Mouse (Mus musculus) erythroid progenitor cell, adult 5-6 weeks (primary cell): ENCODE data around the gene Sox13. TPM values are rescaled to one million over a fixed set of nuclear protein-coding genes. Genes with fewer than 3 reads are reported as not detected.

ENCODE experiments used
- ATAC-seq: replicated peaks from 2 replicates; pipeline ENCODE4 v1.8.0; 2016; ENCODE audit warnings: moderate number of reproducible peaks, mild to moderate bottlenecking, moderate TSS enrichment, inconsistent platforms; ENCODE audit not compliant: poor library complexity, low FRiP score, severe bottlenecking
- total RNA-seq, 2 experiments: library from RNA; stranded (forward) in 1 of 2; stranded (reverse) in 1 of 2; fragments of 150-400 nt in 1 of 2; fragments of 186-747, 209-891 nt in 1 of 2; gene quantifications; 2 replicates each; pipeline versions ENCODE4 v1.2.3 to v1.2.4; 2015 to 2017; ENCODE audit warnings: low replicate concordance in 2 of 2

The Sox13 gene
- total RNA-seq, 2 experiments from 2014 or later: 3.4 TPM; not detected in 1

DNA sequence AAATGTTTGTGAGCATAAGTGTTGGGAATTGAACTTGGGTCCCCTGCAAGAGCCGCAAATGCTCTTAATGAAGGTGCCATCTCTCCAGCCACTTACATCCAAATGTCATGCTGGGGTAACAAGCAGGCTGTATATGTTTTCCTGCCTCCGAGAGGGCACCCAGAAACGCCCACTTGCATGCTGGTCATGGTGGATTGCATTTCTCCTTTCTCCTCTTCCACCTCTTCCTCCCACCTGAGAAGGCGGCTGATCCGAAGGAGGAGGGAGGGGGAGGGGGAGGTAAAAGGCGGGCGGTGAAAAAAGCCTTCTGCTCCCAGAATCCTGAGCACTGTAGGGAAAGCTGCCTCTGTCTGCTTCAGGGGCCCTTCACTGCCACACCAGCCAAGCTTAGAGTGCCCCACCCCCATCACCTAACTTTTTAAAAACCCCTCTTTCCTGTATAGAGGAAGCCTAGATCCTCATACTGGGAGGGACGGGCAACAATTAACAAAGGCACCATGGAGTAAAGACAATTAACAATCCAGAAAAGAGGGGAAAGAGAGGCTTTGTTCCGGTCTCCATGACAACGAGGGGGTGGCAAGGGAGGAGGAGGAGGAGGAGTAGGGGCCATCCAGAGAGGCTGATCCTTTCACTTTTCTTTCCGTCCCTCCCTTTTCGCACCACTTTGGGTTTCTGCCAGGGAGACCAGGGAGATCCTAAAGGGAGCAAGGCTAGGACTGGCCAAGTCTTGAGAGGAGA lies 10.0 kb upstream of the Sox13 start:
- no peak for ATAC-seq

DNA sequence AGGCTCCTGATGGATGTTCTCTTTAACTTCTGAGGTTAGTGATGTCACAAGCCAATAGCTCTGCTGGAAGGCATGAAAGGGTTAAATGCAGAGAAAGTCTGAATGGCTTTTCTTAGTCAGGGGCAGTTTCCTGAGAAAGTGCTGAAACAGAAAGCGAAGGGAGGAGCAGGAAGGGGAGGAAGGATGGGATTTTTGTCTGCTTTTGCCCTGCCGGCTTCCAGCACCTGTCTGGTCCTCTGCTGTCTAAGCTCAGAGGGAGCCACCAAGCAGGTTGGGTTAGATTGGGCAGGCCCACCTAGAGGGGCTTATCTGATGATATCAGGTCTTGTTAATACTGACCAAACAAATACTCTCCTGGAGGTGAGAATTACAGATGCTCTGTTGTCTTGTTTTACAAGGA lies 8.4 kb upstream of the Sox13 start:
- ATAC-seq: no peak

DNA sequence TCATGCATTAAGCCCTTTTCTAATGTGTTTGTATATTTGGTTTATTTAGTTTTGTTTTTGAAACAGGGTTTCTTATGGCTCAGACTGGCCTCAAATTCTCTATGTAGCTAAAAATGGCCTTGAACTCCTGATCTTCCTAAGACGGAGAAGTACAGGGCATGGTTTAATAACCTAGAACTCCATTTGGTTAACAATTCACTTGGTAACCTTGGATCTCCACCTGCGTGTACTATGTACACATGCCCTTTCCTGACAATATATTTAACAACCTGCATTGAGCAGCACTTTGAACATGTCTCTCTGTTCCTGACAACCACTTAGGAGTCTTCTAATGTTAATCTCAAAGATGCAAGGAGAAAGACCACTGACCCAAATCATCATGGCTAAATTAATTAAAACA lies 7.0 kb upstream of the Sox13 start:
- ATAC-seq: no peak

DNA sequence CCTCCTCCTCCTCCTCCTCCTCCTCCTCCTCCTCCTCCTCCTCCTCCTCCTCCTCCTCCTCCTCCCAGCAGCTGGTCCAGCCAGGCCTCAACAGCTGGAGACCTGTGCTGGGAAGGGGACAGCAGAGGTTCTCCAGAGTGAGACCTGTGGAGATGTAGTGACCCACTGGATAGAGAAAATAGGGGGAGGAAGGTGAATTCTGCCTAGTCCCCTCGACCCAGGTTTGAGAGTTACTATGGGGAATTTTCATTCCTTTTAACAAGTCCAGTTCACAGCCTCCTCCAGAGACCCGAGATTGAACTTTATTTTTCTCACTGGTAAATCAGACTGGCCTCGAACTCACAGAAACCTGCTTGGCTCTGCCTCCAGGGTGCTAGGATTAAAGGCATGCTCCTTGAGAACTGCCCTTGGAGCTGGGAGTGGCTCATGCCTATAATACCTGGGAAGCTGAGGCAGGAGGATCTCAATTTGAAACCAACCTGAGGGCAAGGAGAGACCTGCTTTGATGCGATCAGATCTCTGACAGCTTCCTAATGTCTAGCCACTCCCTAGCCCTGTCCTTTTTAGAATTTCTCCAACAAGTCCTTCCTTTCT lies 467 bp upstream of the Sox13 start:
- ATAC-seq: no peak

DNA sequence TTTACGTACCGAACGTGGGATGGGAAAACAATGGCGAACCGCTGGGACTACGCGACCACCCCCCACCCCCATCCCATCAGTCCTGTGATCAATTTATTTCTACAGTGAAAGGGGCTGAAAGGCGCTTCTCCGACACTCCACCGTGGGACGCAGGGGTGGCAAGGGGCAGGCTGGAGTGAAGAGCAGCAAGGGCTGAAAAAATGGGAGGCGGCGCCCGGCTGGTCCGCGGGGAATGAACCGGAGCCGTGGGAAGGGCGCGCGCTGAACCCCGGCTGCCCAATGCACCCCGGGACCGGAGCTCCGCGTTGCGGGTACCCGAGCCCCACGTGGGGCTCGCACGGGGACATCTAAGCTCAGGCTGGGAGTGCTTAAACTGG lies 1.0 kb downstream of the Sox13 start:
- no peak for ATAC-seq

DNA sequence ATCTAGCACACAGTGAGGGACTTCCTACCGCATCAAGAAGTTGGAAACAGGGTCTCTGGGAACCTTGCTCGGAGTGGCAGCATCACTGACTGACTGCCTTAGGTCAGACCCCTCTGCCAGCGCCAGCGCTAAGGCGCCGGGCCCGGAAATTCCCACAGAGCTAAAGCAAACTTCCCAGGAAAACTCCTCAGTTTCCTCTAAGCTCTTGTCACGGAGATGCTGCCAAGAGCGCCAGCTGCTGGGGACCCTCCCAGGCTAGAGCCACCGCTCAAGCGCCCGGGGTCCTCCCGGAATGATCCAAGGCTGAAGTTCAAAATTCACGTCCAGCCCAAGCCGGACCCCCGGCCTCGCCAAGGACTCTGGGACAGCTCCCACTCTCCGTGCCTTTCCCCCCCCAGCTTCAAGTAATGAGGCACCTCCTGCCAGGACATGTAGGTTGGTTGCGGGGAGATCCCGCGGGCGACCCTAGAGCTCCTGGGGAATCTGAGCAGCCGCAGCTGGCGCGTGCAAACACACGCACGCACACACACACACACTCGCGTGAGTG lies 1.5 kb downstream of the Sox13 start:
- no peak for ATAC-seq

DNA sequence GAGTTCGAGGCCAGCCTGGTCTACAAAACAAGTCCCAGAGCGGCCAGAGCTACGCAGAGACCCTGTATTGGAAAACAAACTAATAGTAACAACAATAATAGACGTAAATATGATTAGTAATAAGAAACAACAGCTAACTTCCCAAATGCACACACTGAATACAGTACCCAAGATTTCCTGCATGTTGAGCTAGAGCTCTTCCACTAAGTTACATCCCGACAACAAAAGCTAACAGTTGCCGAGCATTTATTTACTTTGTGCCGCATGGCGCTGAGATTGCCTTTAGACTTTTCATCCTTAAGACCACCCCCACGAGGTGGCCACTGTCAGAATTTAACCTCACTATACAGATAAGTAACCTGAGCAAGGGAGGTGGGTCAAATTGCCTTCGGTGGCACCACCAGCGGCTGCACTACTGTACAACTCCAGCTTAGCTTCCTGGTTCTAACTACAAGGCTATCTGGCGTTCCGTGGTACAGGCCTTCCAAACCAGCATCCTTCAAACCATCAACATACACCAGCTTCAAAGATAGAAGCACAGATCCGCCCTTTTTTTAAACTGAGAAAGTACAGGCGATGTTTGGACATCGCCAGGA lies 2.1 kb downstream of the Sox13 start:
- ATAC-seq: no peak

DNA sequence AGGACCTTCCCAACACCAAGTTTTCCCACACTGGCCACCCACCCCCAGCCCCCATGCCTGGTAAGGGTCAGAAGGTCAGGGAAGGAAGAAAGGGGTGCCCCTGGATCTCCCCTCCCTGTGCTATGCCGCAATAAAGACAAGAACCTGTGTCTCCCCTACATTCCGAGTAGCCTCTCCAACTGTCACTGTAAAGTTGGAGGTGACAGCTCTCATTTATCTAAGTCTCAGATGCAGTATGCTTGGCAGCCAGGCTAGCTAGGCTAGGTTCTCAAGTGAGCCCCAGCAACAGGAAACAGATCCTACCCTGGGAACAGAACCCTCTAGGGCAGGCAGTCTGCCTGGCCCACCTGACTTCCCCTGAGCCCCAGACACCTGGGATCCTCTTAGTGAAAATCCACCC lies 3.1 kb downstream of the Sox13 start:
- no peak for ATAC-seq

DNA sequence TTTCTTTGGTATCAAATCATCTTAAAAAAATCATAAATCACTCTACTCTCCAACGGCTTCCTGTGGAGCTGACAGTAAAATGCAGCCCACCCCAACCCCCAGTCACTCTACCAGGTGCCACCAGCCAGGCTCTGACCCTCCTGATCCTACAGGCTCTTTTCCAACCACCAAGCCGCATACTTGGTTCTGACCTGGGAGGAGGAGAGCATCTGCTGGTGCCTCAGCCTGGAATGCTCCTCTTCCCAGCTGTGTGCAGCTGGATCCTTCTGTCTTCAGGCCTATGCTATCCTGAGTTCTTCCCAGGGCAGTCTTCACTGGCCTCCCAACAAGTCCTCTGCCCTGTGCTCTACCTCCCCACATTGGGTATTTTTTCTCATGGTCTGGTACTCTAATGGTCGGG lies 3.7 kb downstream of the Sox13 start:
- no peak for ATAC-seq

DNA sequence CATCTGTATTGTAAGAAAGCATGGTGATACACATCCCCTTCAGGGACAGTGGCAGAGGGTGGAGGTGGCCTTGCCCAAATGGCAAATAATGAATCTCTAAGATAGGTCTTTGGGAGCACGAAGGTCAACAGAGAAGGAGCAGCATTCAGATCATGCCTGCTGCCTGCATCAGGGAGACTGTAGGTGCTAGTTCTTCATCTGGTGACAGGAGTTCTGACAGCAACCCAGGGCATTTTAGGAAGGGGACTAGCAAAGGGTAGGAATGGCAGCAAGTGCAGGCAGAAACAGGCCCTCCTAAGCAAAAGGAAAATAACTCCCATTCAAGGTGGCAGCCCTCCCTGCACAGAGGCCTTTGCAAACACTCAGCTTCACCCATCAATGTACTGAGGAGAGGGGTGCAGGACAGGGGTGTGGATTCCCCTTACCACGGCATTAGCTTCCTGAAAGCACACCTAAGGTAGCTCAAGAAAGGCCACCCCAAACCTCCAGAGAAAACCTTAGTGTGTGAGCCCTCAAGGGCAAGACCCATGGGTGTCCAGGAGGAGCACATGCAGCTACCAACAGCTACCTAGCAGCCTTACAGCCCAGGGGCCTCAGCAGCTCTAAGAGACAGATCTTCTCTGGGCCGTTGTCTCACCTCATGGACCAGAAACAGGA lies 4.9 kb downstream of the Sox13 start:
- no peak for ATAC-seq

DNA sequence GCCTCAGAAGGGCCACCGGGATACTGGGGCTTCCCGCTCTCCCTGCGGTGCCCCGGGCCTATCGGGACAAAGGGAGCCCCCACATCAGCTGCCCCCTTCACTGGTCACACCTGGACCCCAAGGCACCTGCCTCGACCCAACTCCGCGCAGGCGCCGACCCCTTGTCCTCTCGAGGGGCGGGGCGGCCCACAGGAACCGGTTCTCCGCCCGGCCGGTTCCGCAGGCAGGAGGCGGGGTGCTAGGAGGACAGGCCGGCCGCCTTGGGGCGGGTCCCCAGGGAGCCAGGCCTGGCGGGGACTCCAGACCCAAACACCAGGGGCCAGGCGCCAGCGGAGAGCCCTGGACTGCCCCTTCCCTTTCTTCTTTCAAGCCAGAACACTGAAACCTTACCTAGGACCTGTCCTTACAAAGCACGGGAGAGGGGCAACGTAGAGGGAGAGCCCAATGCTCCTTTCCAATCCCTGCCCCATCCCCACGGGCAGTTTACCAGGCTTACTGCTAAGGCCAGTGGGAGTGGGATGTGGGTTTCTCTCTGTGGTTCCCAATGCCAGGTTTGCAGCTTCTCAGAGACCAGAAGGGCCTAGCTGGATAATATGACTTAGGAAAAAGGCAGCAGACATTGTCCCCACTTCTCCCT lies 5.9 kb downstream of the Sox13 start:
- no peak for ATAC-seq

DNA sequence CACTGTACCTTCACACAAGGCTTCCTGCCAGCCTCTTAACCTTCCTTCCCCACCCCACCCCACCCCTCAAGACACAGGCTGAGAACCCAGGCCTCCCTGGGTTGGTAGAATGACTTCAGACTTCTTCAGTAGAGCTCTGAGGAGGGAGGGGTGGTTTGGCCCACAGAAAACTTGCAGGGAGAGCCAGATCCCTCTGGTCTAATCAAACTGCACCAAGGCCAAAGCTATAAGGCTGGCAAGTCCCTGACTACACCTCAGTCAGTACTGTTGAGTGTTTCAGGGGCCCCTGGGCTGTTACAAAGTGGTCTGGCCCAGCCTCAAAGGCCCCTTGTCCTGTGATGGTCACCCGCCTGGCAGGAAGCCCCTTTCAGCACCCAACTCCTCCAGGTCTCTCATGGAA lies 6.6 kb downstream of the Sox13 start:
- ATAC-seq: no peak

DNA sequence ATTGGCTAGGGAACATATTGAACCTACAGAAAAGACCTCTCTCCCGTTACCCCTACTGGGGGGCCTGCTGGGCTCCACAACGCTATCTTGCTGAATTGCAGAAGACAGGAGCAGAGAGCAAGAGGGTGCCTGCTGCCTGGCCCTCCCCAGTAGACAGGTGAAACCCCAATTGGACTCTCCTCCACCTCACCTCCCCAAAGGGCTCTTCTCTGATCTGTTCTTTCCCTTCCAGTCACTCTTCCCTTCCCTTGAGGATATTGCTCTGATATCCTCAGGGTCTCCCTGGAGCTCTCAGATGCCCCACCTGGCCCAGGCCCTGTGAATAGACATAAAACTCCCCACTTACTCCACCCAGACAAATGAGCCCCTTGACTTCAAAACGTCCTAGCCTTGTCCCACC lies 7.1 kb downstream of the Sox13 start:
- ATAC-seq: no peak

DNA sequence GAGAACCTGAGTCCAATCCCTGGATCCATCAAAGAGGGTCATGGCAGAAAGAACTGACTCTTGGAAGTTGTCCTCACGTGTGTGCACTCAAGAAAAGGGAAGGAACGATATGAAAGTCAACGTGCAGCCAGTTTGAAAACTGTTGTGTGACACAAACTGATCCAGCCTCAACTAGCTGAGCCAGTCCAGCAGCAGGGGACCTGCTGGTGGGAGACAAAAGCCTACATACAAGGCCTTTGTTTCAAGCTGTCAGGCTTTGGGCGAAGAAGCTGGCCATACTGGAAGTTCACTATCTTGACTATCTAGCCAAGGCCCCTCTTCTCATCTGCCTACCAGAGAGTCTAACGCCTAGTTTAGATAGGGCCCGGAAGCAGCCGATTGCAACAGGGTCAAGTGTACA lies 7.7 kb downstream of the Sox13 start:
- no peak for ATAC-seq

DNA sequence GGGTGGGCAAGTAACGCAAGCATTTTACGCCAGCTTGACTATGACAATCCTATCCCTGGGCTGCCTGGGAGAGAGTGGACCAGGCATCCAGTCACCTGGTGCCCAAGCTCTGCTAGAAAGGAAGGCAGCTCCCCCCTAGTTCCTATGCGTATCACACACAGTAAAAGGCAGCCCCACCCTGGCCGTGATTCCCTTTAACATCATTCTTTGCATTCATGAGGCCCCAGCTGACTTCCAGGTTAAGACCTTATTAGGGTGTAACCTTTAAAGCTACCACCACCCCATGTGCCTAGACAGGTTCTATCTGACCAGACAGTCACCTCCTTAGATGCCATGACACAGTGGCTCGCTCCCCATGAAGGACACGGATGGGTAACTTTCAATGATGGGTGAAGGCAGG lies 8.7 kb downstream of the Sox13 start:
- no peak for ATAC-seq

DNA sequence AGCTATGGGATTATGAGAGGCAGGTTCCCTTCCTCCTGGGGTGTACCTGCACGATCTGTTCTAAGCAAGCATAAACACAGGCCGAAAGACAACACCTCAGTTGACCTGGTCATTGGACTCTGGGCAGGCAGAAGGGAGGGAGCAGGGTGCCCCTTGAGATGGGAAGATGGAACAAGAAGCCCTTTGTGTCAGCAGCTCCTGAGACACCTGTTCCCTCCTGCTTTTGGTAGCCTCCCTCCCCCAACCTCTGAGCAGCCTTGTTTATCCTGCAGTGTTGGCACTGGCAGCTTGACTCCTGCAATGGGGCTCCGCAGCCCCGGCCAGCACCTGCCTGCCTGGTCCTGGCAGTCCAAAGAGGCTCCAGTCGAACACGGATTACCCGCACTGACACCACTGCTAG lies 9.1 kb downstream of the Sox13 start:
- no peak for ATAC-seq

DNA sequence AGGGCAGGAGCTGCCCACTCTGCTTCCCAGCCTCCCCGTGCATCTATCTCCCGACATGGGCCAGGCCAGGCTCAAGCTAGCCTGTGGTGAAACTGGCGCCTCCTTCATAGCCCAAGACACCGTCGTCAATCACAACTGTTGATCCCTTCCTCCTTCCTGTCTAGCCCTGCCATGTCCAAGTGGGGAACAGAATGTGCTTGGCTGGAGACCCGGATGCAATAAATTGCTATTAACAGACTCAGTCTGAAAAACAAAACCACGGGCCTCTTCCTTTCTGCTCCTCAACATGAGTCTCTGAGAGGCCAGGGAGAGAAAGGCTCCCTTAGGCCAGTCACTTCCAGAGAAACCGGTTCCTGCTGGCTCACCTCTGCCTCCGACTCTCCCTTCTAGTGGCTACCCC lies 11.2 kb downstream of the Sox13 start:
- no peak for ATAC-seq

DNA sequence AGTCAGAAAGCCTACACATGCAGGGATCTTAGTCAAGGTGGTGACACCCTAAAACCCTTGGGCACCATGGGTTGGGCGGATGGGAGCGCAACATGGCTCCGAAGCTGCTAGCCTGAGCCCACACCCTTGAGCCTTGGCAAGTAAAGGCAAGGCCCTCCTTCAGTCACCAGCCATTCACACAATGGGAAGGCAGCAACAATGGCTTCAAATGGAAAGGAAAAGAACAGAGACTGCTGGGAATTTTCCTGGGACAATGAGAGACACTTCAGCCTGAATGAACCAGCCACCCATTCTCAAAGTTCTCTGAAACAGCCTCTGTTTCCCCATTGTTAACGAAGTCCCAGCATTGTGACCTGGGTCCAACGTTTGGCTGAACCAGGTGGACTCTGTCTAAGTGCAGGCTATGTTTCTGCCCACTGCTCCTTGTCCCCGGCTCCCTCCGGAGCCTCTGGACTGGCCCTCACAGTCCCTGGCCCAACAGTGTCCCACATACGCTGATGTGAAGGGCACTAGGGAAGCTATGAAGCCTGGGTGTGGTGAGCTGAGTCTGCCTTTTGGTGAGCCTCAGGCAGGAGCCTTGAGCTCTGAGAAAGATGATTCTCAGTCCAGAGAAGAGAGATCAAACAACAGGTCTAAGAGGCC lies 12.6 kb downstream of the Sox13 start:
- no peak for ATAC-seq

DNA sequence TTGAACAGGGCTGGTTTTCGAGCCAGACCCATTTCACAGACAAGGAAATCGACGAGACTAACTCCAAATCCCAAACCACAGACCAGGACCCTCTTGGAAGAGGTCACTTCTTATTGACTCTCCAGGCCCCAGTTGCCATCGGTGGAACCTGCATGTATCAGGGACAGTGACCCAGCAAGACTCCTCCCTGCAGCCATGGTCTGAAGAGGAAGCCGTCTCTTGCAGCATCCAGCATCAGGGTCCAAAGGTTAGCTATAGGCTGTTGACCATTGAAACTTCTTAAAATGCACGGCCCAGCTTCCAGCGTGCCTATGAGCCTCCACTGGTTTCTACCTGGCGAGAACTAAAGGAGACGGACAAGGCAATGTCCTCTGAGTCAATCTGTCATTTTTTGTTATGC lies 14.4 kb downstream of the Sox13 start:
- ATAC-seq: no peak
